Mouse (Mus musculus) left cerebral cortex, postnatal 4 days (tissue): ENCODE results near the gene Ttpal. TPM values are rescaled to one million over a fixed set of nuclear protein-coding genes. Genes with fewer than 3 reads are reported as not detected.
A peak's percentile ranks its signal among the peaks of the same experiment; 100 is the strongest.

Experiments
- DNase-seq: peaks from one replicate; pipeline ENCODE4 v3.0.0-alpha.2; 2022
- intact Hi-C: fragments of 180-260 bp; cut with DNase I; formaldehyde crosslinking; loops from one replicate; pipeline ENCODE4 v1.15.1; 2025
- total RNA-seq, 2 experiments: library from RNA; stranded (reverse); gene quantifications; 2 replicates each; pipeline ENCODE4 v1.2.3; 2021

The Ttpal gene
- total RNA-seq, 2 experiments from 2014 or later = 40.1 to 46.8 TPM

DNA sequence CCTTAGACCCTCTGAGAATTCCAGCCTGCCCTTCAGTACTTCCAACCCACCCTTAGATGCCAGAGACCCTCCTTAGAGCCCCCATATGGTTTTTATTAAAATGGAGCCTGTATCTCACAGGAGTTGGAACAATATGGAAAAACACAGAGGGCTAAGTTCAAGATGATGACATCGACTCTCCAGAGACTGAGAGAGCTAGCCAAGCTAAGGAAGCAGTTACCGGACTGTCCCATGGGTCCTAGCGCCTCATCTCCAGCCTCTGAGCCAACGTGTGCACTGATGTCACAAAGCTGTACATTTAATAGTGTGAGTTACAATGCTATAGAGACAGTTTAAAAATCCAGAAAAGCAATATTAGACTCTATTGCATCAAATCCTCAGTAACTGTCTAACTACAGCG lies 11.1 kb upstream of the Ttpal start:
- intact Hi-C loops = loop anchor here (10.0 kb wide), 1 partner anchor 56 kb away; no protein-coding TSS in a partner anchor
- DNase-seq = no peak

DNA sequence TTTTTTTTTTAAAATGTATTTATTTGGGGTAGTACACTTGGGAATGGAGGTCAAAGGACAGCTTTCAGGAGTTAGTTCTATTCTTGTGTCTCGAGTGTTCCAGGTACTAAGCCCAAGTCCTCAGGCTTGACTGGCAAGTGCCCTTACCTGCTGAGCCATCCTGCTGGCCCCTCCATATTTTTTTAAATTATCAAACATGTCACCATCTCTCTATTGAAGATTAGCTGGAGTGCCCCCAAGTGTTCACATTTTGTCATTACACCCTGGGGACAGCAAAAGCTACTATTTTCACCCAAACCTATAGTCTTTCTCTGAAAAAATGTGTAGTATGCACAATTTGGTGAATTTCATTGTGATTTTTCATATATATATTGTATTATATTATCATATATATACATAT lies 10.0 kb upstream of the Ttpal start:
- intact Hi-C loops = loop anchor here (10.0 kb wide), 1 partner anchor 57 kb away; no protein-coding TSS in a partner anchor
- peak; percentile 42 for DNase-seq

DNA sequence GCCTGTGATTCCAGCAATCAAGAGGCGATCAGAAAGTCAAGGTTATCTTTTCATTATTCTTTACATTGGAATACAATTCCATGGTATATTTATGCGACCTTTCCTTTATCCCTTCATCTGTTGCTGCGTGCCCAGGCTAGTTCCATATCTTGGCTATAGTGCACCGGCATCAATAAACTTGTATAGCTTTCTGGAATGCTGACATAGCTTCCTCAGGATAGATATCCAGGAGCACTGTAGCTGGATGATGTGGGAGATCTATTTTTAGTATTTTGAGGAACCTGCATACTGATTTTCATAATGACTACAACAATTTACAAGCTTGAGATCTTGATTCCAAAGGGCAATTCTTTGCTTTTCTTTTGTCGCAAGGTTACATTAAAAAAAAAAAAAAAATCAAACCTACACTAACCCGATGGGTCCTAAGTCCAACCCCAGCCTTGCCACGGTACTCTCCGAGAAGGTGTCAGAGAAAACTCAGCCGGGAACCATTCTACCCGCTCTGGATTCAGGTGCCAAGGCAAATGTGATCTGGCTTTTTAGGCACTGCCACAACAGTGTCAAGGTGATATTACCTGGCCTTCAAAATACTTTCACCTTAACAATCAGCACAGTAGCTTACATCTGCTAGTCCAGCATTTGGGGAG lies 8.4 kb upstream of the Ttpal start:
- intact Hi-C loops = loop anchor here (10.0 kb wide), 1 partner anchor 59 kb away; no protein-coding TSS in a partner anchor
- DNase-seq = no peak

DNA sequence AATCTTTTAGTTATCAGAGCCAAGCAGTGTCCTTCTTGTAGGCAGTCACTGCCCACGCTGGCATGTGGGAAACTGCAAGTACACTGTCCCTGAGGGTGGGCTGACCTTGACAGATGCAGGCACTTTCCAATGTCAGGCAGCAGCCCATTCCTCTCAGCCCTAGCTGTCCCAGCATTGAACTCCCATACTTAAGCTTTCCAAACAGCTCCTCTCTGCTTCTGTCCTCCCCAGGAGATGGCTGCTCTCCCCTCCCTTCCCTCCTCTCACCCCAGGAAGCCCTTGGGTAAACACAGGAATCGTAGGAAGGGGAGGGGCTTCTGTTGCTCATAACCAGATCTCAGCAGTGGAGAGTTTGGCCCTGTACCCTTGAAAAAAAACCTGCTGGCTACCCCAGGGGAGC lies 7.0 kb upstream of the Ttpal start:
- no peak for DNase-seq
- intact Hi-C loops = loop anchor here (10.0 kb wide), 1 partner anchor 60 kb away; no protein-coding TSS in a partner anchor

DNA sequence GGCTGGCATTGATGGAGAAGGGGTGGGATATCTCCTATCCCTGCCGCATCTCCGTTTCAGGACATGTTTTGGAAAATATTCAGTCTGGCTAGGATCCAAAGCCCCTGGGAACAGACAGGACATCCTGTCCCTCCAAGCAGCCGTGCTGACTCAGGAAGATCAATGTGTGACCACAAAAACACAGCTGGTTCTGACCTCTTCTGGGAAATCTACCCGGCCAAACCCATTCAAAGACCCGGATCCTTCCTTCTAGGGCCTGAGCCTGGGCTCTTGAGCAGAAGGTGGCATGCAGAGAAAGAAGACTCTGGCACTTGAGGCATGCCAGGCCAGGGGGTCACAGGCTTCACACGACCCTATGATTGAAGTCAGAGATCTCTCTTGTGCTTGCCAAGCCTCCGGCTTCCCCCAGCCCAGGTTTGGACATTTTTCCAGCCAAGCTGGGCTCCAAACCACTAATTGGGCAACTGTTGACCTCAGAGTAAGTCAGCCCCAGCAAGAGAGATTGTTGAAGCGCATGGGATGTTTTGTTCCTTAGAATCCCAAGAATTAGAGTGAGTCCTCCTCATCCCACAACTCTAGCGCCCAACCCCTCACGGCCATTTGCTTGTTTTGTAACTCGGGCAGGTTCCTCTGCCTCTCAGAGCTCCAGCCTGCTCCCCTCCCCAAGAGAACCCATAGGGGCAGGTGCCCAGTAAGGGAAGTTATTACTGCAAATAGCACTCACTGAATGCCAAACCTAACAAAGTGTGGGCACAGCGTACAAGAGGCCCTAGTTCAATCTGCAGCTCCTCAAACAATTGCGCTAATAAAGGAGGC lies 5.8 kb upstream of the Ttpal start:
- intact Hi-C loops = loop anchor here (10.0 kb wide), 1 partner anchor 61 kb away; no protein-coding TSS in a partner anchor
- no peak for DNase-seq

DNA sequence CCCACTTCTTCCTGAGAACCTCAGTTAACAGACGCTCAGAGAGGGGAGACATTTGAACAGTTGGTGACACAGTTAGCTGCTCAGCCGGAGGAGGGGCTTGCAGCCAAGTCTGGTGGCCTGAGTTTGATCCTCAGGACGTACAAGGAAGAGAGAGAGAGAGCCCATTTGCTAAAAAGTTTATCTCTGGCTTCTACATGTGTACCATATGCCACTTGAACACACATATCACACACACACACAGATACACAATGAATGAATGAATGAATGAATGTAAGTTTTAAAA lies 5.3 kb upstream of the Ttpal start:
- DNase-seq = no peak
- intact Hi-C loops = loop anchor here (10.0 kb wide), 1 partner anchor 62 kb away; no protein-coding TSS in a partner anchor

DNA sequence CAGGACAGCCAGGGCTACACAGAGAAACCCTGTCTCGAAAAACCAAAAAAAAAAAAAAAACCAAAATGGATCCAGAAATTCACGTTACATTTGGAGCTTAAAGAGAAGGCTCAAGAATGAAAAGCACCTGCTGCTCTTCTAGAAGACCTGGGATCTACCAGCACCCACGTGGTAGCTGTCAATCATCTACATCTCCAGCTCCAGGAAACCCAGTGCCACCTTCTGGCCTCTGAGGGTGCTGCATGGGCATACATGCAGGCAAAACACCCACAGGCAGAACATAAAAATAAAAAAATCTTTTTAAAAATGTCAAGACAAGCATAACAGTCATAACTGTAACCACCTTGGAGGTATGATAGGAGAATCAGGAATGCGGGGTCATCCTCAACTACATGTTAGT lies 4.5 kb upstream of the Ttpal start:
- DNase-seq = peak; percentile 46
- intact Hi-C loops = loop anchor here (10.0 kb wide), 1 partner anchor 63 kb away; no protein-coding TSS in a partner anchor

DNA sequence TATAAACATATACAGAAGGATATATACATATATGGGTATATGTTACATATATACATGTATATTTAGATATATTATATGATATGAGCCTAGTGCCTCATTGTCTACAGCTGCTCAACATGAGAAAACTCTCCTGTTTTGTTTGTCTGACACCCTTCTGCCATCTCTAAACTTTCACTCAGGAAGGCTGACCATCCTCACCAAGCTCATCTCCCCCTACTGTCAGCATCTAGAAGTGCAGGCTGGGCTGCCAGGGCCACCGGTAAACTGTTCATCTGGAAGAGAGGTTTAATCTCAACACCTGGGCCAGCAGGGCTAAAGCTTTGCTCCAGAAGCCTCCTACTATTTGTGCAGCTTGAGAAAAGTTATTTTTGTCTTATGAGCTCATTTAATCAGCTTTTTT lies 2.9 kb upstream of the Ttpal start:
- intact Hi-C loops = loop anchor here (10.0 kb wide), 1 partner anchor 64 kb away; no protein-coding TSS in a partner anchor
- DNase-seq = peak; percentile 67

DNA sequence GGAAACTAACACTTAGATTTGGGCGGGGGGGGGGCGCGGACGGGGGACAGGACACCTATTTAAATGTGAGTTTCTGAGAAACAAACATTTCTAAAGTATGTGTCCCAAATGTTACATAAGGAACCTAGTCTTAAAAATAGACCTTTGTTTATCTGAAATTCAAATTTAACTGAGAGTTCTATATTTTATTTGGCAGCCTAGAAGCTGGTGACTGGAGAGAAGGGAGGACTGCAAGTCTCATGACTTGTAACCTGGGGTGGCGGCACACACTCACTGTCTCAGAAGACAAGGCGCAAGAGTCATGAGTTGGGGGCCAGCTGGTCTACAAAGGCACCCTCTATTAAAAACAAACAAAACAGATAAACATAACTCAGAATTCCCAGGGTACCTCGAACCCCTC lies 1.0 kb upstream of the Ttpal start:
- intact Hi-C loops = no loop called here
- DNase-seq = no peak

DNA sequence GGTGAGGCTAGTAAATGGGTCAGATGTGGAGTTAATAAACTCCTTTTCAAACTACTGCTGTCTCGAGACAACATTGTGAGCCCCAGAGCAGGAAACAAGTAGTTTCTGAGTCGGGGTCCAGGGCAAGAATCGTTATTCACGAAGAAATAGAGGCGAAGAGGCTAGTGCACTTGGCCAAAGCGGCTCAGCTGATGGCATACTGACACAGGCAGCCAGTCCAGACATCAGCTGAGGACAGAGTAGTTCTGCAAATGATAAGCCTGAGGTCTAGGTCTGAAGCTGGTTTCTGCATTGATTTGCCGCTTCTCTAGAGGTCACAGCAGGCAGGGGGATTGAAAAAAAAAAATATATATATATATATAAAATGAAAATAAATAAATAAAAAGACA lies 408 bp upstream of the Ttpal start:
- DNase-seq = no peak
- intact Hi-C loops = no loop called here

DNA sequence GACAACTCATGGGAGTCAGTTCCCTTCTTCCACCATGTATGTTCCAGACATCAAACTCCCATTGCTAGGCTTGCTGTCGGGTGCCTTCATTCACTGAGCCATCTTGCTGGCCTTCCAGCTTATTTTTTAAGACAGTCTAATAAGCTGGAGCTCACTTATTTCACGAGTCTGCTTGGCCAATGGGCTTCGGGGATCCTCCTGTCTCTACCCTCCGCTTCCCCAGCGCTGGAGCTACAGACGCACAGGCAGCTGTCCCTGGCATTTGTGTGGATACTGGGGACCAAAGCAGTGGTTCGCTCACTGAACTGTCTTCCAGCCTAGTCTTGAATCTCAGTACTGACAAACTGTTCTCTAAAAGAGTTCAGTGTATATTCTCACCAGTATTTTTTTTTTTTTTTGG lies 4.0 kb downstream of the Ttpal start:
- no peak for DNase-seq
- intact Hi-C loops = no loop called here

DNA sequence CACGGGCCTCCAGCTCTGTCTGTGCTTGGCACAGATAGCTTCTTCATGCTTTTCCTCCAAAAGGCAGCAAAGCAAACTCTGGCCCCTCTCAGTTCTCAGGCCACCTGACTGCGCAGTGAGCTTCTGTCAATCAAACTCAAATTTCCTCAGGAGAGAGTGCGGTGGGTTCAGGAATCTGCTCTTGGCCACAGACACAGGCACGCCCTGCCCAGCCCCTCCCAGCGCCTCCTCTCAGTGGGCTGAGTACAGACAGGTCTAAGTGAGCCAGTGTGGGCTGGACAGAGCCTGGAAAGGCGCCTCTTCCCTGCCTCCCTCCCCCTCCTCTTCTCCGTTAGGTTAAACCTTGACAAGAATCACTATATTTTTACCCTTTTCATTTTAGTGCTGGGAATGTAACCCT lies 5.9 kb downstream of the Ttpal start:
- DNase-seq = no peak
- intact Hi-C loops = no loop called here

DNA sequence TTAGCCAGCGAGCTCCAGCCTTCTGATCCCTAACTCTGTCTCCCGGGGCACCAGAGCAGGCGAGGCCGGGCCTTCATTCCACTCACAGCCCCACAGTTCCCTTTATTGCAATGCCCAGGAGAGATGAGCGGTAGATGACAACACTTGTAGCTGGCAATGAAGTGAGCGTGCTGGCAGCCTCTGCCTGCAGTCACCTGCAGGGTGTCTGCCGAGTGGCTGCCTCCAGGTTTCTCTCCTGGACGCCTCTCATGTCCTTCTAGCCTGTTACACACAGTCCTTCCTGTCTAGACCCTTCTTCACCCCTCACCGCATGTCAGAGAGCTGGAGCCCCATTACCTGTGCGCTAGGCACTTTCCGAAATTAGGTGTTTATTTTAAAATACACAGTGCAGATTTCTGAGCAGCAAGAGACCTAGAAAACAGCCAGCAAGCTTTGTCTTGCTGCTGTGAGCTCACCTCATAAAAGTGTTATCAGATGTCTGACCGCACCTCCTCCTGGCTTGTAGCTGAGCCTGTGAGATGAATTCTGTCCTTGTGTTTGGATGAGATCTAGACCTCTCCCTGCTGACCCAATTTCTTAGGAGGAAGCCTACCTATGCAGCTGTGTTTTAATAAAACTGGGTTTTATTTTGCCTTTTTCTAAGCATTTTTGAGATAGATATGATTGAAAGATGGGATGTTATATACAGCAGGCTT lies 7.3 kb downstream of the Ttpal start:
- intact Hi-C loops = no loop called here
- DNase-seq = no peak

DNA sequence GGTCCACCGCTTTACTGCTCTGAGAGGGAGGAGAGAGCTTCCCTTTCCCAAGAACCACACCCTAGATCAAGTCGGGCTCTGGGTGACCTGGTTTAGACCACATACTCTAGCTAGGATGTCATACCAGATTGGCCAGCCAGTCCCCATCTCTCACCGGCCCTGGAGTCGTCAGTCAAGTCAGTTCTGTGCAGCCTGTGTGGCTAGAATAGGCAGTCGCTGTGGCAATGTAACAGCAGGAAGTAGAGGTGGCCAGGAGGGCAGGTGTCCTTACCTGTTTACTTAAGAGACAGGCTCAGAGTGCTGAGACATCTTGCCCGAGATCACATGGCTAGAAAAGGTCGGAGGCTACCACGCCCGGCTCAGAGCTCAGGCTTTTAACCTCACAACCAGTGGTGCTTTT lies 9.1 kb downstream of the Ttpal start:
- no peak for DNase-seq
- intact Hi-C loops = no loop called here

DNA sequence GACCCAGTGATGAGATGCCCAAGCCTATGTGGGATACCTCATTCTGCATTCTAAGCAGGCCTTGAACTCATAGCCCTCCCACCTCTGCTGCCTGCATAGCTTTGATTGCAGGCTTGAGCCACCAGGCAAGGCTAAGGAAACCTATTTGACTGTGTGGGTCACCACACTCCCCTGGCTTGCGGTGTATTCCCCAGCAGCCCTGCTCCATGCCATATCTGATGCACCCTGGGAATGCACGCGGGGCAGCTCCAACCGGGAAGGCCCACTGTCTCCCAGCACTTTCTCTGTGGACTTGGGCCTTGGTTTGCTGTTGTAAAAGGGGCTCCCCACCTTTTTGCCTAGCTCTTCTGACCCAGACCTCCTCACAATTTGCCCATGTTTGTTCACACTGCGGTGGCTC lies 11.1 kb downstream of the Ttpal start:
- intact Hi-C loops = no loop called here
- DNase-seq = no peak

DNA sequence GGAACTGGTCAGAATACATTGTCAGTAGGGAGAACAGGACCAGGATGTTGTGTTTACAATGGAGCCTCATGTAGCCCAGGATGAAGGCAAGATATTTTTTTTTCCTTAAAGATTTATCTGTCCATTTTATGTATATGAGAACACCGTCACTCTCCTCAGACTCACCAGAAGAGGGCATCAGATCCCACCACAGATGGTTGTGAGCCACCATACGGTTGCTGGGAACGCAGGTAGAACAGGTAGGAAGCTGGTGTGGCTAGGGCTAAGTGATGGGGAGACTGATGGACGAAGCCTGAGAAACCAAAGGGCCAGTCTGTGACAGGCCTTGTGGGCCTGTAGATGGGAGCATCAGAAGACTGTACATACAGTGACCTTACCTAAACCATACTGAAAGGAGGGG lies 11.9 kb downstream of the Ttpal start:
- intact Hi-C loops = no loop called here
- no peak for DNase-seq

DNA sequence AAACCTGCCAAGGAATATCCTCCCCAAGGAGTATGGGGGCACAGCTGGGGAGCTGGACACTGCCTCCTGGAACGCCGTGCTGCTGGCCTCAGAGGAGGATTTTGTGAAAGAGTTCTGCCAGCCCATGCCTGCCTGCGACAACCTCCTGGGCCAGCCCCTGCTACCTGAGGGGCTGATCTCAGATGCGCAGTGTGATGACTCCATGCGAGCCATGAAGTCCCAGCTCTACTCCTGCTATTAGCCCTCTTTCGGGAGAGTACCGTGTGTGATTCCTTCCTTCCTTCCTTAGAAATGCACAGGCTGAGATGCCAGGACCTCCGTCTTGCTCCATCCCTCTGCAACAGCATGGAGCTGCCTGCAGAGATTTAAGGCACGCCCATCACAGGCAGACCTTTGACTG lies 13.3 kb downstream of the Ttpal start:
- intact Hi-C loops = no loop called here
- DNase-seq = no peak

DNA sequence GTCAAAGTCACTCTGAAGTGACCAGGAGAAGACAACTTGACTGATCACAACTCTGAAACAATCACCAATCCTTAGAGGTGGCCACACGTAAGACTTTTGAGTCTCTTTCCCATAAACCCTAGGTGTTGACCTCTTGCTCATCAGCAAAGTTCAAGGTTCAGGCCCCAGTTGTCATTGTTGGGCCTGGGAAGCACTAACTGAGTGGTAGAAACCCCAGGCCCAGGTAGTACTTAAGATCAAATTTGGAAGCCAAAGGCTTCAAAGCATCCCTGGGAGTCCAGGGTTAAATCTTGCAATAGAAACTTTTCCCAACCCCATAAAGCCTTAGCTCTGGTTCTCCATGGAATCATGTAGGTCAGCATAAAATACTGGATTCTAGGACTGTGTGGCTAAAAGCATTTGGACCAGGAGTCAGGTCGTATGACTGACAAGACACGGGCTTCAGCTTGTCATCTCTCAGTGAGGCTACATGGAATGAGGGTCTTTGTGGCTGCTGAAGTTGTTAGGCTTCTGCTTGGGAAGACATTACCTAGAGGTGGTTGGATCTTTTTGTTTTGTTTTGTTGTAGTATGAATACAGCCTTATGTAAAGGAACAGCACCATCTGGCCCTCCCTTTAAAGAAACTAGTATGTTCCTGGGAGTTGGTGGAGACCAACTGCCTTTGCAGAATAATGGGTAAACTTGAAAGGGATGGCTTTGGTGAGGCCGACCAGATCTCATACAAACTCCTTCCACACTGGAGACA lies 14.0 kb downstream of the Ttpal start:
- intact Hi-C loops = no loop called here
- no peak for DNase-seq

DNA sequence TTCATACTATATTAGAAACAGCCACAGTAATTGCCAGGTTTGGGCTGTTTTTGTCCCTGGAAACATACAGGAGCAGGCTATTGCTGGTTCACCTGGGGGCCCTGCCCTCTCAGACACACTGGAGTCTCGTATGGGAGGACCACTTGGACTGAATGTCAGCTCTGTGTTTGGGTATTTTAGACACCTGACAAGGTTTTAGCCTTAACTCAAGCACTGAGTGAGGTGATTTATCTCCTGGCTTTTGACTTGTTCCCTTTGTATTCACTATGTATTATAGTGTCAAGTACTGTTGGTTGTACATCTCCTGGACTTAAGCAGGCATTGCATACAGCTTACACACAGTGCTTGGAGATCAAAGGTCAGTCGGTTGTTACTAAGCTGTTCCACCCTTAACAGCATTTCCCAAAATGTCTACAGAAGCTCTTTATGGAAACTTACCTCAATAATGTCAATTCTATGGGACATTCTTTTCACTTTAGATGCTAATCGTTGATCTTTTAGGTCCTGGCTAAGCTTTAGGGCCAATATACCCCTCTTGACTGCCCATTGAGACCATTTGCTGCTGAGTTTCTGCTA lies 14.6 kb downstream of the Ttpal start:
- intact Hi-C loops = no loop called here
- no peak for DNase-seq

DNA sequence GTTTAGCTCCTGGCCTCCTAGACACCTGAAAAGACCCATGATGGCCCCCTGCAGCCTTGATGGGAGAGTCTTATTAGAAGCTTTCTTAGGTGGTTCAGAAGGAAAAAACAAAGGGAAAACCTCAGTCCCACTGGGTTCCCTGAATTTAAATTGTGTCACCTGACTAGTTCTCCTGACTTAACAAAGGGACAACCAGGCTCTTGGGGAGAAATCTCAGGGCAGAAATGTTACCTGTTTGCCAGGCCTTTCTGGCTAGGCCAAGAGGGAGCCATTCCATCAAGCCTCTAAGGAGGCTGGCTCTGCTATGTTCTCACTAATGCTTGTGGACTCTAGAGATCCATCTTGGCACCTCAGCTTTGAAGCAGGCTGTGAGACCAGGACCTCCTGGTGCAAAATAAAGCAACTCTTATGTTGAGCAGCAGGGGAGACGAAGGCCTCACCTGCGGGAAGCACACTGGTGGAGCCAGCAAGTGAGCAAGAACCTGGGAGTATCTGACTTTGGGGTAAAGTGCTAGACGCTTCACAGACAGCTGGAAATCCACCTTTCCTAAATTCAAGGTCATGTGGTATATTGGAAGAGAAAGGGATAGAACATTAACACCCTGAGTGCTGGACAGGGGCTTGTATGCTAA lies 15.2 kb downstream of the Ttpal start:
- intact Hi-C loops = no loop called here
- DNase-seq = no peak
